ENCODE assay signal across 9 mouse cellular contexts in genomic region chr2:29922011-29922410, GRCm38 (mm10). TPM values are rescaled to one million over a fixed set of nuclear protein-coding genes. Genes with fewer than 3 reads are reported as not detected.
A peak's percentile ranks its signal among the peaks of the same experiment; 100 is the strongest.
DNase-seq lines count a peak whose midpoint lies in the region; ATAC-seq and TF ChIP-seq lines count a peak whose summit lies in the region.
"Had no signal": no experiment of that assay in that cellular context is flagged by ENCODE, and none has a peak within 500 bp of the region (broad histone marks: within the 10 kb centered on the region; RNA-seq: fewer than 3 reads in every experiment).

No protein-coding gene starts in this region.

- no peaks in the 10 kb centered on the region for H3K4me1 ChIP-seq in hindbrain, postnatal 0 days (ENCODE audit: insufficient read depth, low read length)
- H3K4me1 ChIP-seq in hindbrain, embryonic 10.5 days (replicated peaks) = no peaks in the 10 kb centered on the region
- H3K4me1 ChIP-seq in lung, embryonic 16.5 days (replicated peaks; ENCODE audit: control insufficient read depth, insufficient read depth, low read length) = 0 out of 2 replicates have a peak, but pooled peaks cover 2% of the 10 kb centered on the region

- H3K4me3 ChIP-seq in hindbrain, postnatal 0 days (ENCODE audit: low read length) = no peak overlapping the region
- no peak overlapping the region for H3K4me3 ChIP-seq in hindbrain, embryonic 10.5 days
- no peak overlapping the region for H3K4me3 ChIP-seq in lung, embryonic 16.5 days (ENCODE audit: low read length)
- H3K4me3 ChIP-seq: limb, embryonic 15.5 days had no signal

- no peaks in the 10 kb centered on the region for H3K9me3 ChIP-seq in hindbrain, postnatal 0 days (ENCODE audit: low read length)
- H3K9me3 ChIP-seq in hindbrain, embryonic 10.5 days = no peaks in the 10 kb centered on the region
- H3K9me3 ChIP-seq in lung, embryonic 16.5 days (ENCODE audit: control insufficient read depth, low read length) = no peaks in the 10 kb centered on the region
- H3K9me3 ChIP-seq: limb, embryonic 15.5 days had no signal

- peaks cover 65% of the 10 kb centered on the region for H3K36me3 ChIP-seq in hindbrain, postnatal 0 days (ENCODE audit: insufficient read depth, low read length)
- peaks cover 98% of the 10 kb centered on the region for H3K36me3 ChIP-seq in hindbrain, embryonic 10.5 days
- H3K36me3 ChIP-seq in lung, embryonic 16.5 days (ENCODE audit: control insufficient read depth, insufficient read depth, low read length) = peaks cover 54% of the 10 kb centered on the region

- H3K27ac ChIP-seq in hindbrain, postnatal 0 days = no peak overlapping the region
- no peak overlapping the region for H3K27ac ChIP-seq in hindbrain, embryonic 10.5 days
- H3K27ac ChIP-seq in lung, embryonic 16.5 days (ENCODE audit: low read length) = no peak overlapping the region; the same call in 1 of the 2 replicates
- H3K27ac ChIP-seq: limb, embryonic 15.5 days had no signal

- 59% methylated on average over 11 of the region's 11 CpGs for WGBS in hindbrain, postnatal 0 days
- 87% methylated on average over 11 of the region's 11 CpGs for WGBS in hindbrain, embryonic 10.5 days
- WGBS in lung, embryonic 16.5 days = 31% methylated on average over 11 of the region's 11 CpGs

- no peak overlapping the region for H3K9ac ChIP-seq in hindbrain, postnatal 0 days (replicated peaks; ENCODE audit: low read length)
- no peak overlapping the region for H3K9ac ChIP-seq in lung, embryonic 16.5 days (ENCODE audit: low read length)
- H3K9ac ChIP-seq: limb, embryonic 15.5 days had no signal

- peak; percentile 30 for DNase-seq in hindbrain, postnatal 0 days (ENCODE audit: low spot score)
- DNase-seq in hindbrain, embryonic 10.5 days (ENCODE audit: low spot score) = no peak
- peak; percentile 42 for DNase-seq in ES-CJ7 (ENCODE audit: low read depth, low spot score)
- DNase-seq in adrenal gland, postnatal 4 days (ENCODE audit: low spot score in 2 of 2) = peak; percentile 18 to 30
- peak; percentile 78 to 87 for DNase-seq in heart, postnatal 14 days
- DNase-seq in spleen, postnatal 4 days (ENCODE audit: low spot score in 2 of 2) = peak; percentile 51 to 78
- DNase-seq in c-Kit-positive CD71-positive TER-119-positive erythroid progenitor cells, embryonic 14.5 days (ENCODE audit: low spot score) = no peak

- no peak for TF ChIP-seq CTCF in hindbrain, postnatal 0 days (IDR thresholded peaks at IDR 0.05; ENCODE audit: low read depth)

- intact Hi-C loops in heart, postnatal 14 days (cut with DNase I) = no loop called here

- no peaks in the 10 kb centered on the region for H3K27me3 ChIP-seq in hindbrain, postnatal 0 days (ENCODE audit: insufficient read depth, low read length)
- H3K27me3 ChIP-seq in hindbrain, embryonic 10.5 days (ENCODE audit: insufficient read depth, poor library complexity, severe bottlenecking) = no peaks in the 10 kb centered on the region
- H3K27me3 ChIP-seq in lung, embryonic 16.5 days (ENCODE audit: control insufficient read depth, insufficient read depth, low read depth, low read length) = no peaks in the 10 kb centered on the region
- H3K27me3 ChIP-seq: limb, embryonic 15.5 days had no signal

- ATAC-seq in hindbrain, postnatal 0 days = no peak
- ATAC-seq in lung, embryonic 16.5 days (ENCODE audit: low read depth) = peak; percentile 82

- no peak overlapping the region for H3K4me2 ChIP-seq in hindbrain, postnatal 0 days (ENCODE audit: low read depth, low read length)
- H3K4me2 ChIP-seq in lung, embryonic 16.5 days (ENCODE audit: low read depth, low read length) = no peak overlapping the region
- H3K4me2 ChIP-seq: limb, embryonic 15.5 days had no signal

RNA-seq across cellular contexts. Expression of gene Gle1, which starts 13.2 kb away (rescaled TPM):
- total RNA-seq in hindbrain, postnatal 0 days (2014; rRNA removed) = 39.4 and 43.6 TPM in 2 replicates
- polyA plus RNA-seq in hindbrain, postnatal 0 days (2015; fragmentation: Nextera tagmentation; extraction: Ambion mirVana) = 52.7 and 56.0 TPM in 2 replicates
- 73.7 and 79.2 TPM in 2 replicates for polyA plus RNA-seq in hindbrain, embryonic 10.5 days (2016; fragmentation: Nextera tagmentation; extraction: Ambion mirVana)
- total RNA-seq in adrenal gland, postnatal 4 days (2021) = 10 to 100 TPM; 41.4 to 44.6 TPM
- total RNA-seq in heart, postnatal 14 days (2021) = 10 to 100 TPM; 25.1 to 25.2 TPM
- 70.4 and 70.9 TPM in 2 replicates for polyA plus RNA-seq in lung, embryonic 16.5 days (2015; fragmentation: Nextera tagmentation; extraction: Ambion mirVana)

RNA-seq across cellular contexts. Expression of gene Odf2, which starts 33.0 kb away (rescaled TPM):
- 73.1 and 81.7 TPM in 2 replicates for total RNA-seq in hindbrain, postnatal 0 days (2014; rRNA removed)
- 78.2 and 88.3 TPM in 2 replicates for polyA plus RNA-seq in hindbrain, postnatal 0 days (2015; fragmentation: Nextera tagmentation; extraction: Ambion mirVana)
- polyA plus RNA-seq in hindbrain, embryonic 10.5 days (2016; fragmentation: Nextera tagmentation; extraction: Ambion mirVana) = 111 and 114 TPM in 2 replicates
- 10 to 100 TPM; 80.0 to 82.1 TPM for total RNA-seq in adrenal gland, postnatal 4 days (2021)
- 10 to 100 TPM; 24.5 to 29.1 TPM for total RNA-seq in heart, postnatal 14 days (2021)
- polyA plus RNA-seq in lung, embryonic 16.5 days (2015; fragmentation: Nextera tagmentation; extraction: Ambion mirVana) = 60.8 and 62.3 TPM in 2 replicates

RNA-seq across cellular contexts. Expression of gene Sptan1, which starts 43.3 kb away (rescaled TPM):
- total RNA-seq in hindbrain, postnatal 0 days (2014; rRNA removed) = 716 and 902 TPM in 2 replicates
- polyA plus RNA-seq in hindbrain, postnatal 0 days (2015; fragmentation: Nextera tagmentation; extraction: Ambion mirVana) = 166 and 184 TPM in 2 replicates
- 115 and 120 TPM in 2 replicates for polyA plus RNA-seq in hindbrain, embryonic 10.5 days (2016; fragmentation: Nextera tagmentation; extraction: Ambion mirVana)
- total RNA-seq in adrenal gland, postnatal 4 days (2021) = 100 to 1,000 TPM; 230 to 284 TPM
- total RNA-seq in heart, postnatal 14 days (2021) = 100 to 1,000 TPM; 255 TPM
- 98.4 and 109 TPM in 2 replicates for polyA plus RNA-seq in lung, embryonic 16.5 days (2015; fragmentation: Nextera tagmentation; extraction: Ambion mirVana)

RNA-seq across cellular contexts. Expression of gene Cercam, which starts 53.0 kb away (rescaled TPM):
- 32.5 and 37.7 TPM in 2 replicates for total RNA-seq in hindbrain, postnatal 0 days (2014; rRNA removed)
- 17.8 and 20.6 TPM in 2 replicates for polyA plus RNA-seq in hindbrain, postnatal 0 days (2015; fragmentation: Nextera tagmentation; extraction: Ambion mirVana)
- polyA plus RNA-seq in hindbrain, embryonic 10.5 days (2016; fragmentation: Nextera tagmentation; extraction: Ambion mirVana) = 49.1 and 56.2 TPM in 2 replicates
- total RNA-seq in adrenal gland, postnatal 4 days (2021) = 10 to 100 TPM; 28.3 to 34.4 TPM
- 10 to 100 TPM in 1 of 2 experiments, 1 to 10 TPM in 1; 9.3 to 10.3 TPM for total RNA-seq in heart, postnatal 14 days (2021)
- 14.8 and 17.6 TPM in 2 replicates for polyA plus RNA-seq in lung, embryonic 16.5 days (2015; fragmentation: Nextera tagmentation; extraction: Ambion mirVana)

Comparison
In these comparisons a context has a peak if more than half of its experiments do, and no peak if none do; other contexts are left out.
1. DNase-seq: peak in hindbrain, postnatal 0 days (single experiment), ES-CJ7 (single experiment), adrenal gland, postnatal 4 days (2 of 2), heart, postnatal 14 days (2 of 2) and spleen, postnatal 4 days (2 of 2); none in hindbrain, embryonic 10.5 days (single experiment) and c-Kit-positive CD71-positive TER-119-positive erythroid progenitor cells, embryonic 14.5 days (single experiment).